Mouse (Mus musculus): ENCODE data around the gene Atp6v1b1. TPM values are rescaled to one million over a fixed set of nuclear protein-coding genes. Genes with fewer than 3 reads are reported as not detected.

Gene Atp6v1b1
- total and polyA plus RNA-seq, 2 experiments from 2014 or later = 0.19 to 0.53 TPM

DNA sequence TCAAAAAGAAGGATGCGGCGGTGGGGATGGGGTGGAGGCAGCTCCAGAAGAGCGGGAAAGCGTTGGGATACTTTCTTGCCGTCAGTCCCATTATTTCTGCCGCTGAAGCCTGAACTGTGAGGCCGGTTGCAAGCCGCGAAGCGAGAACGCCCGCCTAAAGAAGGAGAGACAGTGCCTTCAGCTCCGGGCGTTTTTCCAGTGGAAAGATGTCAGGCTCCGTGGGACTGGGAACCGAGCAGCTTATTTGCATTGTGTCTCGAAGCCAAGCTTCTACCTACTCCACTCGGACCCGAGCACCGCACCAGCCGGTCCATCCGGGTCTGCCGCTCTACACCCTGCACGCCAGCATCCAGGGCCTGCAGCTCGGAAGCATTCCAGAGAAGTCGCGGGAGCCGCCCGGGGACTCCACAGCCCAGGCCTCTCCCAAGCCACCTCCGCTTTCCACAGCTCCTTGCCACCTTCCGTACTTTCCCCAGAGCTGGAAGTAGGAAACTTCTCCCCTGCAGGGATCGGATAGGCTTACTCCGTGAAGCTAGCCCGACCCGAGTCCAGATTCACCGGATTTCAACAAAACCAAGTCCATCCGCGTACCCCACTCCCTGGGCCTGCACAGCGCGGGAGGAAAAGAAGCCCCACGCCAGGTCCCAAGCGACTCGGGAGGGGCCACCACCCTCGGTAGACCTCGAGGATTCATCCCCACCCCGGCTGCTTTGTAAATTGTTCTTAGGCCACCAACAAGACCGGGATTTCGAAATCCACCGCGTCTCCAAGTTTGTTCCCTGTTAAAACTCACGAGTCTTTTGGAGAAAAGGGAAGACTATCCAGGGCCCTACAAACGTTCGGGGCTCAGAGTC is 40.4 kb upstream of the Atp6v1b1 start:
- H3K9ac ChIP-seq = no peak overlapping the region
- no peak overlapping the region for H3K27ac ChIP-seq (ENCODE audit: low read depth, low read length)
- H3K36me3 ChIP-seq (ENCODE audit: insufficient read depth) = no peaks in the 10 kb centered on the region
- TF ChIP-seq CTCF (IDR thresholded peaks at IDR 0.05; ENCODE audit: low read depth) = no peak
- 1% methylated on average over 53 of the region's 53 CpGs for WGBS
- no peak overlapping the region for H3K4me2 ChIP-seq (ENCODE audit: low read depth)
- no peak for DNase-seq
- peaks cover 90% of the 10 kb centered on the region for H3K27me3 ChIP-seq (ENCODE audit: insufficient read depth, low read length)
- no peaks in the 10 kb centered on the region for H3K9me3 ChIP-seq (ENCODE audit: low read length)
- no peak overlapping the region for H3K4me3 ChIP-seq (ENCODE audit: low read depth, low read length)
- peak; percentile 38; the same call in 1 of the 2 replicates for ATAC-seq
- H3K4me1 ChIP-seq (ENCODE audit: insufficient read depth) = no peaks in the 10 kb centered on the region

DNA sequence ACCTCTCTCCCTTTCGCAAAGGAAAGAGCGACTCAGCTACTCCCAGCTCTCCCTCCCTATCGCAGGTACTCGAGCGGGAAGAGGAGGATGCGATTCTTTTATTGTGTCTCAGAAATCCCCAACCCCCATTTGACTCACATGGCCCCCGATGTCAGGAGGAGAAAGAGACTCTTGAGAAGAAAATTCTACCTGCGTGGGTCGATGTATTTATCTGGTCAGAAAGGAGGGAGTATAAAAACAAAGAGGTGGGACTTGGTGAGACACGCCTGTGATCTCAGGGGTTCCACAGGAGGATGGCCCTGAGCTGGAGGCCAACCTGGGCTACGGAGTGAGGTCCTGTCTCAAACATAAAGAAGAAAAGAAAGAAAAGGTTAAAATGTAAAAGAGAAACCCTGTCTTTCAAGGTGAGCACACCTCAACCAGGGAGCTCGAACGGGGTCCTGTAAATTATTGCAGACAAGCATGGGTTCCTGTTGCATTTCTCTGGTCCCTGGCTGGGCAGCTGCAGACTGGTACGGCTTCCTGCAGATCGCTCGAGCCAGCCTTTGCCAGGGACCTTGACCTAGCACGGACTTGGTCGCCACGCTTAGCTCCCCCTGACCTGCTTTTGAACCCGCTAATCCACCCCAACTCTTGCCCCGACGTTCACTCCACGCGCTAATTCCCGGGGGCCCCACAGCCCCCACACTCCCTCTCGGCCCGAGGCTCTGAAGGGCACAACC is 39.6 kb upstream of the Atp6v1b1 start:
- 2% methylated on average over 27 of the region's 27 CpGs for WGBS
- ATAC-seq = no peak
- Histone ChIP-seq H3K4me2 (ENCODE audit: low read depth) (no peak overlapping the region), H3K27ac (ENCODE audit: low read depth, low read length) (no peak overlapping the region), H3K4me1 (ENCODE audit: insufficient read depth) (no peaks in the 10 kb centered on the region), H3K9me3 (ENCODE audit: low read length) (no peaks in the 10 kb centered on the region), H3K9ac (no peak overlapping the region), H3K4me3 (ENCODE audit: low read depth, low read length) (no peak overlapping the region), H3K27me3 (ENCODE audit: insufficient read depth, low read length) (peaks cover 89% of the 10 kb centered on the region), H3K36me3 (ENCODE audit: insufficient read depth) (no peaks in the 10 kb centered on the region)
- no peak for DNase-seq
- TF ChIP-seq CTCF (IDR thresholded peaks at IDR 0.05; ENCODE audit: low read depth) = no peak

DNA sequence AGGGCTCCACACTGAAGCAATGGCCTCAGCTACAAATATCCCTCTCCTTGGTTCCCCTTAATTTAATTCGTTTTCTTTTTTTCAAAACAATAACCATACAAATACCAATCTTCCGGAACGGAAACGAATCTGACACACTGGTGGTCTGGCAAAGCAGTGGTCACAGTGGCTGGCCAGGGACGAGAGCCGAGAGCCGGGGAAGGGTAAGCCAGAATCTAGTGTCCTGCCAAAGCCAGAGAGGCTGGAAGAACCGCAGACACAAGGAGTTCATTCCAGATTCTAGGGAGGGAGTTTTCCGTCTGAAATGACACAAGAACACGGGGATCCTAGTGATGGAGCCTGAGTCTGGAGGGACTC is 39.1 kb upstream of the Atp6v1b1 start:
- WGBS = under 1% methylated on average over 10 of the region's 10 CpGs
- Histone ChIP-seq H3K9ac (no peak overlapping the region), H3K9me3 (ENCODE audit: low read length) (no peaks in the 10 kb centered on the region), H3K4me2 (ENCODE audit: low read depth) (no peak overlapping the region), H3K36me3 (ENCODE audit: insufficient read depth) (no peaks in the 10 kb centered on the region), H3K4me1 (ENCODE audit: insufficient read depth) (no peaks in the 10 kb centered on the region), H3K27ac (ENCODE audit: low read depth, low read length) (no peak overlapping the region), H3K27me3 (ENCODE audit: insufficient read depth, low read length) (peaks cover 89% of the 10 kb centered on the region), H3K4me3 (ENCODE audit: low read depth, low read length) (no peak overlapping the region)
- TF ChIP-seq CTCF (IDR thresholded peaks at IDR 0.05; ENCODE audit: low read depth) = no peak
- ATAC-seq = no peak
- DNase-seq = peak; percentile 57

DNA sequence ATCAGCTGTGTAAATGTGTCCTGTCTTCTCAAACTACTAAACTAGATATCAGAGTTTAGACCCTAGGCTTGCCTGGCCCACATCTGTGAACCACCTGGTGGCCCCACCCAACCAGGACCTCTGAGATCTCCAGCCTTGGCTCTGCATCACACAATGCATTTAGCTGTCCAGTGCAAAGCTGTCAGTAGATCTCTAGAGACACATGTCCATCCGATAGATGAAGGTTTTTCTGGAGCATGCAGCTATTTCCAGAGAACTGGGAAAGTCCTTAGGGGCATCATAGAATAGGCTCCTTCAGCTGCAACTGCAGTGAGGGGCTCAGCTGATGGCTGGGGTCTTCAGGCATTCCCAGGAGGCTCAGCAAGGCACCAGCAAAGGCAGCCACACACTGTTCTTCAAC is 38.5 kb upstream of the Atp6v1b1 start:
- Histone ChIP-seq H3K4me3 (ENCODE audit: low read depth, low read length) (no peak overlapping the region), H3K27me3 (ENCODE audit: insufficient read depth, low read length) (peaks cover 89% of the 10 kb centered on the region), H3K4me2 (ENCODE audit: low read depth) (no peak overlapping the region), H3K27ac (ENCODE audit: low read depth, low read length) (no peak overlapping the region), H3K4me1 (ENCODE audit: insufficient read depth) (no peaks in the 10 kb centered on the region), H3K9ac (no peak overlapping the region), H3K36me3 (ENCODE audit: insufficient read depth) (no peaks in the 10 kb centered on the region), H3K9me3 (ENCODE audit: low read length) (no peaks in the 10 kb centered on the region)
- WGBS = 15% methylated on average over 1 of the region's 1 CpGs
- no peak for TF ChIP-seq CTCF (IDR thresholded peaks at IDR 0.05; ENCODE audit: low read depth)
- DNase-seq (no peak), ATAC-seq (no peak)

DNA sequence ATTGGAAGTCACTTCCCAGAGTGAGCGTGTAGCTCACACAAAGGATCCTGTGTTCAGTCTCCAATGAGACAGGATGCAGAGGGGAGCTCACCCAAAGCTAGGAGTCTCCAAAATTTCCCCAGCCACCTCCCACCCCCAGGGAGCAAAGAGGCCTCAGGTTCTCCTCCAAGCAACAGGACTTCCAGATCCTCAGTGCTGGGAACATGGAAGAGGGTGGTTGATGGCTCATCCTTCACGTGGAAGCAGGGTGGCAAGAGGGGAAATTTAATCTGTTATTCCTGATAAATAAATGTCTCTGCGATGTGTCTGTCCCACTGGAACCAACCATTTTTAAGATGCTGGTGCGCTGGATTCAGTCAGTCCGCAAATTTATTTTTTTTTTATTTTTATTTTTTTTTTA is 38.1 kb upstream of the Atp6v1b1 start:
- H3K27me3 ChIP-seq (ENCODE audit: insufficient read depth, low read length) = peaks cover 89% of the 10 kb centered on the region
- ATAC-seq (no peak), DNase-seq (no peak)
- no peaks in the 10 kb centered on the region for H3K36me3 ChIP-seq (ENCODE audit: insufficient read depth)
- no peak overlapping the region for H3K9ac ChIP-seq
- H3K9me3 ChIP-seq (ENCODE audit: low read length) = no peaks in the 10 kb centered on the region
- no peak overlapping the region for H3K4me2 ChIP-seq (ENCODE audit: low read depth)
- TF ChIP-seq CTCF (IDR thresholded peaks at IDR 0.05; ENCODE audit: low read depth) = no peak
- H3K27ac ChIP-seq (ENCODE audit: low read depth, low read length) = no peak overlapping the region
- no peaks in the 10 kb centered on the region for H3K4me1 ChIP-seq (ENCODE audit: insufficient read depth)
- WGBS = 15% methylated on average over 5 of the region's 5 CpGs
- H3K4me3 ChIP-seq (ENCODE audit: low read depth, low read length) = no peak overlapping the region

DNA sequence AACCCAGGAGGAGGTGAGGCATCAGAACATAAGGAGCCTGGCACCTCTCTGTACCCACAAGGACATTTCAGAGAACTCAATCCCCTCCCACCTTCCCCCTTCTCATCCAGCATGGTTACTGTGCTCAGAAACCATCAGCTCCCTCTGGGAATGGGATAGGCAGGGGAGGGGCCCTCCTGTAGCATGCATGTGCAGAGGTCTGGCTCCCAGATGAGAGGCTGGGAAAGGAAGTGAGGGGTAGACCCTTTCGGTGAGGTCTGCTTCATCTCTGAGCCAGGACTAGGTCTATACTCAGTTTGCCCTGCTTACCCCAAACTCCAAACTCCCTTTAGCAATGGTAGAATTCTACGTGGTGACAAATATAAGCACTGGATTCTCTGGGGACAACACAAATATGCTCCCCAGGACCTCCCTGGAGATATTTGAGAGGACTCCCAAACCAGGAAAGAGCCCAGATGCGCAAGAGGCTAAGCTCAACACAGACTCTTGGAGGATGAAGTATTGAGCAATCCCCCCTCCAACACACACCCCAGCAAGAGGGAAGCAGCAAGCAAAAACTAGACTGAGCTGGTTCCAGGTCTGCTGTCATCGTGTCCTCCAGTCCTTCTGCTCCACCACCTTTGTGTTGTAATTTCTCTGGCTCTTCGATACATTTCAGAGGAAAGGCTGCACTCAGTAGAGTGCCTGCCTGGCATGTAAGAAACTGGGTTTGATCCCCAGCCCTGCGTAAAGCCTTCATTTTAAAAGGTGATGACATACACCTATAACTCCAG is 34.9 kb upstream of the Atp6v1b1 start:
- peaks cover 96% of the 10 kb centered on the region for H3K27me3 ChIP-seq (ENCODE audit: insufficient read depth, low read length)
- TF ChIP-seq CTCF (IDR thresholded peaks at IDR 0.05; ENCODE audit: low read depth) = no peak
- no peak overlapping the region for H3K4me2 ChIP-seq (ENCODE audit: low read depth)
- H3K9ac ChIP-seq = no peak overlapping the region
- H3K4me3 ChIP-seq (ENCODE audit: low read depth, low read length) = no peak overlapping the region
- no peaks in the 10 kb centered on the region for H3K9me3 ChIP-seq (ENCODE audit: low read length)
- peaks cover 9% of the 10 kb centered on the region for H3K4me1 ChIP-seq (ENCODE audit: insufficient read depth)
- WGBS = 7% methylated on average over 6 of the region's 6 CpGs
- no peak for DNase-seq
- no peak for ATAC-seq
- no peak overlapping the region for H3K27ac ChIP-seq (ENCODE audit: low read depth, low read length)
- H3K36me3 ChIP-seq (ENCODE audit: insufficient read depth) = no peaks in the 10 kb centered on the region

Data from forebrain, postnatal 0 days (tissue).